In the genomic region with DNA sequence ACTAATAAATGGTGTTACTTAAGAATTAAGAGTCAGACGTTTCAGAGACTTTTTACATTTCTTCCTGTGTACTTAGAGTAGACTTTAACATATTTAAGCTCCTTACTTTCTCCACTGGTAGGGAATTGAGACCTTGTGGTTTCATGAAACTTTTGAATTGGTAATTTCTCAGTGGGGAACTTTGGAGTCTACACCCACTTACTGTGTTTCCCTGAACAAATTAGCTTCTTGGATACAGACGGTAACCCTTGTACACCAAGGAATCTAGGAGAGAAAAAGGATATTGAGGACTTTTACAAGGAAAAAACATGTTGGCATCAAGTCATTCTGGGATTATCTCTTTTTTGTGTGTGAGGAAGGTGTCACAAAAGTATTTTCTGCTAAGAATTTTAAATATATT, we compare ENCODE assay signal across 8 mouse cellular contexts. TPM values are rescaled to one million over a fixed set of nuclear protein-coding genes. Genes with fewer than 3 reads are reported as not detected.
DNase-seq lines count a peak whose midpoint lies in the region; ATAC-seq and TF ChIP-seq lines count a peak whose summit lies in the region.
"Had no signal": no experiment of that assay in that cellular context is flagged by ENCODE, and none has a peak within 500 bp of the region (broad histone marks: within the 10 kb centered on the region; RNA-seq: fewer than 3 reads in every experiment).

No protein-coding gene starts in this region.

- WGBS in lung, embryonic 15.5 days: 35% methylated on average over 2 of the region's 2 CpGs
- 48% methylated on average over 2 of the region's 2 CpGs for WGBS in limb, embryonic 12.5 days
- 48% methylated on average over 2 of the region's 2 CpGs for WGBS in neural tube, embryonic 15.5 days

- no peak overlapping the region for H3K27ac ChIP-seq in lung, embryonic 15.5 days
- H3K27ac ChIP-seq in embryonic fibroblast, embryonic 13.5 days (ENCODE audit: insufficient read depth, low read length): no peak overlapping the region
- no peak overlapping the region for H3K27ac ChIP-seq in limb, embryonic 12.5 days
- no peak overlapping the region for H3K27ac ChIP-seq in neural tube, embryonic 15.5 days (replicated peaks)

- no peak for ATAC-seq in lung, embryonic 15.5 days (ENCODE audit: borderline replicate concordance, extremely low read depth, low FRiP score, low TSS enrichment)
- no peak for ATAC-seq in limb, embryonic 12.5 days (ENCODE audit: insufficient number of reproducible peaks, insufficient read depth, low FRiP score, low TSS enrichment, low read depth)
- ATAC-seq in neural tube, embryonic 15.5 days (ENCODE audit: low FRiP score): no peak

- no peak overlapping the region for H3K9ac ChIP-seq in lung, embryonic 15.5 days
- no peak overlapping the region for H3K9ac ChIP-seq in limb, embryonic 12.5 days (replicated peaks)
- H3K9ac ChIP-seq in neural tube, embryonic 15.5 days (replicated peaks): no peak overlapping the region

- peaks cover 25% of the 10 kb centered on the region for H3K36me3 ChIP-seq in lung, embryonic 15.5 days
- H3K36me3 ChIP-seq in limb, embryonic 12.5 days: peaks cover 32% of the 10 kb centered on the region
- peaks cover 10% of the 10 kb centered on the region for H3K36me3 ChIP-seq in neural tube, embryonic 15.5 days

- peaks cover 5% of the 10 kb centered on the region; the same call in 1 of the 2 replicates for H3K4me1 ChIP-seq in lung, embryonic 15.5 days
- no peaks in the 10 kb centered on the region for H3K4me1 ChIP-seq in embryonic fibroblast, embryonic 13.5 days (ENCODE audit: control insufficient read depth, insufficient read depth, low read length)
- H3K4me1 ChIP-seq in limb, embryonic 12.5 days (replicated peaks): peaks cover 6% of the 10 kb centered on the region; the same call in 1 of the 2 replicates
- peaks cover 9% of the 10 kb centered on the region for H3K4me1 ChIP-seq in neural tube, embryonic 15.5 days

- peak overlapping the region; percentile 58 for H3K4me2 ChIP-seq in lung, embryonic 15.5 days
- peak overlapping the region; percentile 70 for H3K4me2 ChIP-seq in limb, embryonic 12.5 days
- H3K4me2 ChIP-seq in neural tube, embryonic 15.5 days: peak overlapping the region; percentile 64

- TF ChIP-seq POLR2A in embryonic fibroblast, embryonic 13.5 days (IDR thresholded peaks at IDR 0.05; ENCODE audit: low read depth, low read length): no peak

- TF ChIP-seq CTCF in embryonic fibroblast, embryonic 13.5 days (IDR thresholded peaks at IDR 0.05; ENCODE audit: borderline replicate concordance, insufficient read depth, low read length): no peak

- DNase-seq in lung, postnatal 25 days (ENCODE audit: low spot score): no peak
- no peak for DNase-seq in ovary, postnatal 14 days (ENCODE audit: low spot score)
- DNase-seq in urinary bladder, postnatal 4 days (ENCODE audit: low spot score in 2 of 2): no peak
- DNase-seq: adrenal gland, postnatal 25 days had no signal

- no peaks in the 10 kb centered on the region for H3K27me3 ChIP-seq in lung, embryonic 15.5 days
- H3K27me3 ChIP-seq in limb, embryonic 12.5 days: no peaks in the 10 kb centered on the region
- no peaks in the 10 kb centered on the region for H3K27me3 ChIP-seq in neural tube, embryonic 15.5 days (replicated peaks)

- H3K4me3 ChIP-seq in lung, embryonic 15.5 days: peak overlapping the region; percentile 61
- peak overlapping the region; percentile 21; the same call in 1 of the 2 replicates for H3K4me3 ChIP-seq in embryonic fibroblast, embryonic 13.5 days (ENCODE audit: insufficient read depth, low read length)
- peak overlapping the region; percentile 12; the same call in 1 of the 2 replicates for H3K4me3 ChIP-seq in limb, embryonic 12.5 days (replicated peaks)
- H3K4me3 ChIP-seq in neural tube, embryonic 15.5 days (replicated peaks): no peak overlapping the region

- H3K9me3 ChIP-seq in lung, embryonic 15.5 days: no peaks in the 10 kb centered on the region
- no peaks in the 10 kb centered on the region for H3K9me3 ChIP-seq in limb, embryonic 12.5 days
- H3K9me3 ChIP-seq in neural tube, embryonic 15.5 days (replicated peaks): no peaks in the 10 kb centered on the region

RNA-seq across cellular contexts. Expression of gene Rbm25, which starts 2.8 kb away (rescaled TPM):
- 227 and 250 TPM in 2 replicates for polyA plus RNA-seq in lung, embryonic 15.5 days (2015; fragmentation: Nextera tagmentation; extraction: Ambion mirVana)
- polyA plus RNA-seq in embryonic fibroblast, embryonic 13.5 days (2011; ENCODE audit: insufficient read length, low read depth, missing spikeins): 149 and 152 TPM in 2 replicates
- polyA plus RNA-seq in limb, embryonic 12.5 days (2016; fragmentation: Nextera tagmentation; extraction: Ambion mirVana): 311 and 312 TPM in 2 replicates
- polyA plus RNA-seq in neural tube, embryonic 15.5 days (2015; fragmentation: Nextera tagmentation; extraction: Ambion mirVana): 226 and 250 TPM in 2 replicates

RNA-seq across cellular contexts. Expression of gene Zfyve1, which starts 36.8 kb away (rescaled TPM):
- polyA plus RNA-seq in lung, embryonic 15.5 days (2015; fragmentation: Nextera tagmentation; extraction: Ambion mirVana): 16.9 and 19.0 TPM in 2 replicates
- 26.7 and 31.1 TPM in 2 replicates for polyA plus RNA-seq in embryonic fibroblast, embryonic 13.5 days (2011; ENCODE audit: insufficient read length, low read depth, missing spikeins)
- polyA plus RNA-seq in limb, embryonic 12.5 days (2016; fragmentation: Nextera tagmentation; extraction: Ambion mirVana): 24.1 and 26.0 TPM in 2 replicates
- 23.0 TPM in 2 replicates for polyA plus RNA-seq in neural tube, embryonic 15.5 days (2015; fragmentation: Nextera tagmentation; extraction: Ambion mirVana)

RNA-seq across cellular contexts. Expression of gene Psen1, which starts 54.1 kb away (rescaled TPM):
- polyA plus RNA-seq in lung, embryonic 15.5 days (2015; fragmentation: Nextera tagmentation; extraction: Ambion mirVana): 51.7 and 52.6 TPM in 2 replicates
- 58.7 and 62.1 TPM in 2 replicates for polyA plus RNA-seq in embryonic fibroblast, embryonic 13.5 days (2011; ENCODE audit: insufficient read length, low read depth, missing spikeins)
- polyA plus RNA-seq in limb, embryonic 12.5 days (2016; fragmentation: Nextera tagmentation; extraction: Ambion mirVana): 56.5 and 60.2 TPM in 2 replicates
- 62.4 and 68.7 TPM in 2 replicates for polyA plus RNA-seq in neural tube, embryonic 15.5 days (2015; fragmentation: Nextera tagmentation; extraction: Ambion mirVana)
